Mouse (Mus musculus) adrenal gland, adult 18-20 months (tissue): ENCODE results near the gene Ror1. TPM values are rescaled to one million over a fixed set of nuclear protein-coding genes. Genes with fewer than 3 reads are reported as not detected.

Source experiments
- DNase-seq, 2 experiments: peaks; one replicate each; pipeline ENCODE4 v3.0.0; 2021 to 2022; ENCODE audit warnings: low spot score in 2 of 2
- total RNA-seq, 2 experiments: library from RNA; stranded (reverse); gene quantifications; 1 replicate in 1 of 2; 2 replicates in 1 of 2; pipeline ENCODE4 v1.2.3; 2021

Ror1 gene
- total RNA-seq, 2 experiments from 2014 or later, result 2.0 to 3.4 TPM

DNA sequence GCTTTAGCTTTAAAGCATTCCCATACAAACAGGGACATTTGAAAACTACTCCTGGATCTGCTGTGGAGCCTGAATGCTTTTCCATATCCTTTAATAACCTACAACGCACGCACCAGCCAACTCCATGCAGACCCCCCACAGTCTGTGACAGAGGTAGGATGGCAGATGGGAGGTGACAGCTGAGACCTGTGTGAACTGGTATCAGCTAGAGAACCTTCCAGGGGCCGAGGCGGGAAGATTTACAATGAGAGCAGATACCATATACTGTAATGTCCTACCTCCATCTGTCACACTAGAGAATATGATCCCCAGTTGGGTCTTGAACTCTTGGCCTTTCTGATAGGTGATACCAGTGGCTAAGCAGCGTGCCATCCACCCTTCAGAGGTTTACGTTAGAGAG lies 149.1 kb downstream of the Ror1 start:
- no peak for DNase-seq

GRCm38 (mm10) chr4:100247826-100248225 lies 152.2 kb downstream of the Ror1 start:
- no peak for DNase-seq

GRCm38 (mm10) chr4:100248273-100248672 lies 152.7 kb downstream of the Ror1 start:
- DNase-seq, result no peak

DNA sequence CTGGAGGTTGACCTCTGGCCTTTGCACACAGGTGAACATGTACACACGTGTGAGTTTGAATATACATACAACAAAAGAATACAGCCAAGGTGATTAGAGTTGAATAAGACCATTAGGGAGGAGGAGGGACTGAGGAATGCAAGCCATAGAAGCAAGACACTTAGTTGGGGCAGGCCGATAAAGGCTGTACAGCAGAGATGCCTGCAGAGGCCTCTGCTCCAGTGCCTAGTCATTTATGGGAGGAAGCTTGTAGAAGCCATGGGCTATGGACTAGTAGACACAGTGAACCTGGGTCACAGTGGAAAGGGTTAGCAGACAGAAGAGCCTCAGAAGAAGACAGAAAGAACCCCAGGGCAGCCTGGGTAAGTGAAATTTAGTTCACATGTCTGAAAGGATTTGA lies 155.7 kb downstream of the Ror1 start:
- no peak for DNase-seq

GRCm38 (mm10) chr4:100252050-100252449 lies 156.5 kb downstream of the Ror1 start:
- DNase-seq, result no peak

- DNase-seq, result no peak
These were observed 157.1 kb downstream of the Ror1 start for GRCm38 (mm10) chr4:100252646-100253045.

DNA sequence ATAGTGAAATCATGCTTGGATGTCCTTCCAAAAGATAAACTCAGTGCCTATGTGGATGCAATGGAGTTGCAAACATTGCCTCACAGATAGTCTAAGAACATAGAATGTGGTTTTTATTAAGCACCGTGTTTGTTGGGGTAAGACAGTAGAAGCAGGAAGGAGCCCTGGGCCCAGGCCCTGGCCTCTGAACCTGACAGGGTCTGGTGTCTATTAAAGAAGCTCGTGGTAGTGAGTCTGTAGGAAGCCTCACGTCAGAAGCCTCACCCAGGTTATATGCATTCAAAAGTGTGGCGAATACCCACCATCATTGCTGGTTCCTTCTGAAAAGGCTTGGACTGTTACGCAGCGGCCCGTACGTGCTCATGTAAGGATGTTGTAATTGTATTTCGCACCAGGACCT lies 157.8 kb downstream of the Ror1 start:
- DNase-seq, result no peak

DNA sequence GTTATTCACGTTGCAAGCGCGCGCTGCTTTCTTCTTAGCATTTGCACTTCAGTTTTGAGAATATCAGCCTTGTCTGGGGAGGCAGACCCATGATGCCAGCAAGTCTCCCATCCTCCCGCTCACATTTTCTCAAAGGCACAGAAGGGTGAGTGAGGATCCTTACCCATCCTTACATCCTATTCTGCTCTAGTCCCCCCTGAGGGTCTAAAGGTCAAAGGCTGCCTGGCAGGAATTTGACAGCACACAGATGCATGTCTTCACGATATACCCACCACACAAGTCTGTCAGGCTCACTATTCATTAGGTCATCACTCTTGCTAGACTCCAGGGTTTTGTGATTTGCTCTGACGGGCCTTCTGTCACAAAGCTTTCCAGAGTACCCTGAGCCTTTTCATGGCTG lies 158.2 kb downstream of the Ror1 start:
- no peak for DNase-seq

- no peak for DNase-seq
These were observed 162.9 kb downstream of the Ror1 start for GRCm38 (mm10) chr4:100258462-100258861.

GRCm38 (mm10) chr4:100263917-100264316 lies 168.3 kb downstream of the Ror1 start:
- no peak for DNase-seq

DNA sequence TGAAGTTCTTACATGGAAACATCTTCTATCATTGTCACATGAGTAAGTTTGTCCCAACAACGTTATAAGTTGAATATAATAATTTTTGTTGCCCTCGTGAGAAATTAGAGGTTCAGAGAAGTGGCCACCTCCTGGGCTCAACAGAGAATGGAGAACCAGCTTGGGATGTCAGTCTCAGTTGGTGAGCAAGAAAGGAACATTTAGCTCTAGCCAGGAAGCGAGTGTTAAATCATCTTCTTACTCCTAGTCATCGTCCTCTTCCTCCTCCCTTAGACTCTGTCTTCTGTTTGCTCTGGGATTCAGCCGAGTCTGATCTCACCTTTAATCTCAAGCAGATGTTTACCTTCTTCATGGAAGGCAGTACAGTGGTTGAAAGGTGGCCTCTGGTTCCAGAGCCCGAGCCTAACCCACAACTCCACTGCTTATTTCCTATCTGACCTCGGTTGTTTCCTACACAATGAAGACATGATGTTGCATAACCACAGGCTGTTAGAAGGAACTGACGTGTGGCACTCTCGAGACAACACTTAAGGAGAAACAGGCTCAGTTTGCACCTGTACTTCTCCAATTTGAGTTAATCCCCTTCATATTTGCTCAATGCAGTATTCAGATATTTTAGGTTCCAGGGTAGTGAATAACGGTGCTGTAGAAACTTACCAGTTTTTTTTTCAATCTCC lies 175.6 kb downstream of the Ror1 start:
- no peak for DNase-seq

DNA sequence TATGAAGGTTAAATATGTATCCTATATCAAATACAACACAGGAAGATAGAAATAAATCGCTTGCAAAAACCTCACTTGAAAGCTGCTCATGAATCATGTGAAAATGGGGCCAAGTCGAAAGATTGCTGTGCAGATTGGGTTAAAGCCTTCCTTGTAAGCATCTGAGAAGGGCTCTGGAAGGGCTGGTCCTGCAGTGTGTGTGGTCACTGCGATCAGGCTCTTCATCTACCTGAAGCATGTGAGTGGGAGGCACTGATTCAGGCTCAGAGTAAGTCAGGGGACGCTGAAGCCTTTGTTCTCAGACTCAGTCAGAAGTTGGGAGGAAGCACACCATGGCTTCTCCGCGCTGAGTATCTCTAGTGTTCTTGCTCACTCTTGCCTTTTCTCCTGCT lies 176.1 kb downstream of the Ror1 start:
- no peak for DNase-seq

- no peak for DNase-seq
These were observed 177.8 kb downstream of the Ror1 start for GRCm38 (mm10) chr4:100273356-100273755.

- DNase-seq, result no peak
These were observed 178.4 kb downstream of the Ror1 start for GRCm38 (mm10) chr4:100273807-100274480.

- no peak for DNase-seq
These were observed 180.9 kb downstream of the Ror1 start for GRCm38 (mm10) chr4:100276482-100276881.

DNA sequence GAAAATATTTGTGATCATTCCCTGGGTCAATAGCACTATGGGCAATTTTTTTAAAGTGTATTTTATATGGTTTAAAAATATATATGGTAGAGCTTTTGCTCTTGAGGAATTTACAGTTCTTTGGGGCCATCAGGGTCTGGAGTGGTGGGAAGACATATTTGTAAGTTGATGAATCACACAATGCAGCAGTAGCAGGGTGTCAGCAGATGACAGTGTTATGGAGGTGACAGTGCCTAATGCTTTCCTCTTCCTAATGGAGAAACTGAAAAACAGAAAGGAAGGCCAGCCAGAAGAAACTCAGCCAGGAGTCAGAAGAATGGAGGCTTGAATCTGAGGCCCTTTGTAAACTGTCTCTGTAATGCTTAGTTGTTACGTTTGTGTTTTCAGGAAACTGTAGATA lies 181.4 kb downstream of the Ror1 start:
- no peak for DNase-seq

- DNase-seq, result no peak
These were observed 187.7 kb downstream of the Ror1 start for GRCm38 (mm10) chr4:100283171-100283880.

DNA sequence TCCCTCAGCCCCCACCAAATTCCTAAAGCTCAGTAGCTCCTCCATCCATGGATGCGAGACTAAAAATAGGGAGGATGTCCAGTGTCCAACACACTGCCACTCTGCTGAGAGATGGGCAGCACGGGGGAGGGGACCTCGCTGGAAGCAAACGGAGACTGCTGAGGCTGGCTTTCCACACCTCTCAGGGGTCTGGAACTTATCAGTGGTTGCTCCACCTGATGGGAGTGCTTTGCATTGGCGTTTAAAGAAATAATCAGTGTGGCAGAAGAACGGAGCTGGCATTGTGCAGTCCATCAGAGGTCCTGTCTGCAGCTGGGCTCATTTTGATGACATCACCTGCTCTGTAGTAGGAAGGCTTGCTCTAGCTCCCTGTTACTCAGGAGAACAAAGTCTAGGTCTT lies 188.9 kb downstream of the Ror1 start:
- no peak for DNase-seq

- DNase-seq, result no peak
These were observed 190.5 kb downstream of the Ror1 start for GRCm38 (mm10) chr4:100286111-100286541.

GRCm38 (mm10) chr4:100286800-100287199 lies 191.2 kb downstream of the Ror1 start:
- DNase-seq, result no peak

- DNase-seq, result no peak
These were observed 192.2 kb downstream of the Ror1 start for GRCm38 (mm10) chr4:100287829-100288228.

GRCm38 (mm10) chr4:100291015-100291651 lies 195.5 kb downstream of the Ror1 start:
- no peak for DNase-seq
